Mouse (Mus musculus): ENCODE measurements around the gene Syngr4. TPM values are rescaled to one million over a fixed set of nuclear protein-coding genes. Genes with fewer than 3 reads are reported as not detected.

Syngr4 gene
- polyA plus RNA-seq, 1 experiment from 2014 or later = 1.9 TPM

DNA sequence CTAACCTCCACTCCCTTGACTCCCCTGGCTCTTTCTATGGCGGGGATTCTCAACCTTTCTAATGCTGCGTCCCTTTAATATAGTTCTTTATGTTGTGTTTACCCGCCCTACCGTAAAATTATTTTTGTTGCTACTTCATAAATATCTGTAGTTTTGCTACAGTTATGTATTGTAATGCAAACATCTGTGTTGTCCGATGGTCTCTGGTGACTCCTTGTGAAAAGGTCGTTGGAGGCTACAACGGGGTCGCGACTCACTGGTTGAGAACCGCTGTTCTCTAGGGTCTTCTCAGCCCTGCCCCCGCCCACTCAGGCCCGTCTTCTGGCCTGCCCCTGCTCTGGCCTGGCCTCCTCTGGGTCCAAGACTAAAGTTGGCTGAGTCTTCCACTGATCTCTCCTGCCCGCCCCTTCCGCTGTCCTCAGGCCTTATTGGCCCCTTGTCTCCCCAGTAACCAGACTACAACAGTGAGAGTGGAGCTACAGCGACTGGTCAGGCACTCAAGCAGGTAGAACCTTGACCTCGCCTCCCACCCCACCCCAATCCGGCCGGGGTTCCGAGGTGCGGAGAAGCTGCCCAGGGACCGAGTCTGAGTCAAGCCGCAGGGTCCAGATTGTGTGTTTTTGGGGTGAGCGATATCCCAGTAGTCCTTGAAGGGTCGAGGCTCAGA, 27.4 kb upstream of the Syngr4 start, which contains the start of gene Ccdc114:
Ccdc114 (plus strand) TSS at position 311 of the 667 bp plus-strand sequence.
- H3K27me3 ChIP-seq (ENCODE audit: control insufficient read depth, insufficient read depth, low read depth, low read length) = peaks cover 4% of the 10 kb centered on the region
- H3K9me3 ChIP-seq (ENCODE audit: control insufficient read depth, low read length) = no peaks in the 10 kb centered on the region
- peak within 1 kb of the TSS; percentile 79 for H3K4me2 ChIP-seq (ENCODE audit: low read depth, low read length)
- WGBS = 8% methylated on average over 24 of the region's 24 CpGs
- H3K4me3 ChIP-seq (ENCODE audit: low read length) = peak within 1 kb of the TSS; percentile 50
- H3K4me1 ChIP-seq (replicated peaks; ENCODE audit: control insufficient read depth, insufficient read depth, low read length) = peaks cover 27% of the 10 kb centered on the region
- ATAC-seq (ENCODE audit: low read depth) = peak; percentile 64
- no peaks in the 10 kb centered on the region for H3K36me3 ChIP-seq (ENCODE audit: control insufficient read depth, insufficient read depth, low read length)
- peak within 1 kb of the TSS; percentile 65 for H3K9ac ChIP-seq (ENCODE audit: low read length)
- peak within 1 kb of the TSS; percentile 97 for H3K27ac ChIP-seq (ENCODE audit: low read length)

- under 1% methylated on average over 37 of the region's 37 CpGs for WGBS
- ATAC-seq (ENCODE audit: low read depth) = peak; percentile 91
- peak overlapping the region; percentile 79 for H3K4me2 ChIP-seq (ENCODE audit: low read depth, low read length)
- H3K36me3 ChIP-seq (ENCODE audit: control insufficient read depth, insufficient read depth, low read length) = no peaks in the 10 kb centered on the region; the same call in 1 of the 2 replicates
- no peaks in the 10 kb centered on the region for H3K9me3 ChIP-seq (ENCODE audit: control insufficient read depth, low read length)
- H3K27me3 ChIP-seq (ENCODE audit: control insufficient read depth, insufficient read depth, low read depth, low read length) = peaks cover 3% of the 10 kb centered on the region
- peak overlapping the region; percentile 50 for H3K4me3 ChIP-seq (ENCODE audit: low read length)
- peak overlapping the region; percentile 65 for H3K9ac ChIP-seq (ENCODE audit: low read length)
- H3K27ac ChIP-seq (ENCODE audit: low read length) = peak overlapping the region; percentile 97
- peaks cover 27% of the 10 kb centered on the region for H3K4me1 ChIP-seq (replicated peaks; ENCODE audit: control insufficient read depth, insufficient read depth, low read length)
These were observed 26.6 kb upstream of the Syngr4 start for GRCm38 (mm10) chr7:45922928-45923761.

DNA sequence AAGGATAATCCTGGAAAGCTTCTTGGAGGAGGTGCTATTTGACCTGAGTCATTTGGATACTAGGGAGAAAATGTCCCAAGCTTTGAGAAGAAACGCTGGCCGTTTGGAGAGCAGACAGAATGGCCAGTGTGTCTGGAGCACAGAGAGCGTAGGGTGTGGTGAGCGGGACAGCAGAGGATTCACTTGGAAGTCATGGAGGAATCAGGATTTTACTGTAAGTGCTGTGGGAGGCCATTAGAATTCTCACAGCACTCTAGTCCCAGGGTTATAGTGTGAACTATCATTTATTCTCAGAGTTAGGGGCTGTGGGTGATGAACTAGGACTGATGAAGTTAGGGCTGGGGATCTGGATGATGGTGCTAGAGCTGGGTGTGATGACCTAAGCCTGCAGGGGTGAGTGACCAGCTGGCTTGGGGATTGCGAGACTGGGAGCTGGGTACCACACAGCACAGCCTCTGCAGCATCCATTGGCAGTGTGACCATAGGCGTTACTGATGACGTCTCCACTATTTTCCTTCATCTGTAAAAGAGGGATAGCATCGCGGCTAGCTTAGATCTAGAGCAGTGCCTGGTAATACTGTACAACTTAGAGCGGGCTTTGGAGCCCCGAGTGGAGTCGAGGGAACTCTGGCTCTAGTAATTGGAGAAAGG, 25.6 kb upstream of the Syngr4 start:
- WGBS = 78% methylated on average over 12 of the region's 12 CpGs
- H3K27ac ChIP-seq (ENCODE audit: low read length) = peak overlapping the region; percentile 97
- peak overlapping the region; percentile 65 for H3K9ac ChIP-seq (ENCODE audit: low read length)
- peak overlapping the region; percentile 79 for H3K4me2 ChIP-seq (ENCODE audit: low read depth, low read length)
- peak overlapping the region; percentile 50; the same call in 1 of the 2 replicates for H3K4me3 ChIP-seq (ENCODE audit: low read length)
- no peaks in the 10 kb centered on the region; the same call in 1 of the 2 replicates for H3K36me3 ChIP-seq (ENCODE audit: control insufficient read depth, insufficient read depth, low read length)
- ATAC-seq (ENCODE audit: low read depth) = no peak
- no peaks in the 10 kb centered on the region for H3K27me3 ChIP-seq (ENCODE audit: control insufficient read depth, insufficient read depth, low read depth, low read length)
- peaks cover 38% of the 10 kb centered on the region for H3K4me1 ChIP-seq (replicated peaks; ENCODE audit: control insufficient read depth, insufficient read depth, low read length)
- no peaks in the 10 kb centered on the region for H3K9me3 ChIP-seq (ENCODE audit: control insufficient read depth, low read length)

GRCm38 (mm10) chr7:45921242-45921621, 24.7 kb upstream of the Syngr4 start, which contains the start of gene Emp3:
Gene Emp3 (minus strand): TSS chr7:45921404.
- no peaks in the 10 kb centered on the region for H3K27me3 ChIP-seq (ENCODE audit: control insufficient read depth, insufficient read depth, low read depth, low read length)
- 0 out of 2 replicates have a peak, but pooled peaks have one; percentile 6 for ATAC-seq (ENCODE audit: low read depth)
- H3K4me3 ChIP-seq (ENCODE audit: low read length) = peak within 1 kb of the TSS; percentile 58
- H3K9me3 ChIP-seq (ENCODE audit: control insufficient read depth, low read length) = no peaks in the 10 kb centered on the region
- peak within 1 kb of the TSS; percentile 97 for H3K27ac ChIP-seq (ENCODE audit: low read length)
- peaks cover 45% of the 10 kb centered on the region for H3K4me1 ChIP-seq (replicated peaks; ENCODE audit: control insufficient read depth, insufficient read depth, low read length)
- peak within 1 kb of the TSS; percentile 69 for H3K9ac ChIP-seq (ENCODE audit: low read length)
- H3K4me2 ChIP-seq (ENCODE audit: low read depth, low read length) = peak within 1 kb of the TSS; percentile 57
- 8% methylated on average over 9 of the region's 9 CpGs for WGBS
- no peaks in the 10 kb centered on the region; the same call in 1 of the 2 replicates for H3K36me3 ChIP-seq (ENCODE audit: control insufficient read depth, insufficient read depth, low read length)

DNA sequence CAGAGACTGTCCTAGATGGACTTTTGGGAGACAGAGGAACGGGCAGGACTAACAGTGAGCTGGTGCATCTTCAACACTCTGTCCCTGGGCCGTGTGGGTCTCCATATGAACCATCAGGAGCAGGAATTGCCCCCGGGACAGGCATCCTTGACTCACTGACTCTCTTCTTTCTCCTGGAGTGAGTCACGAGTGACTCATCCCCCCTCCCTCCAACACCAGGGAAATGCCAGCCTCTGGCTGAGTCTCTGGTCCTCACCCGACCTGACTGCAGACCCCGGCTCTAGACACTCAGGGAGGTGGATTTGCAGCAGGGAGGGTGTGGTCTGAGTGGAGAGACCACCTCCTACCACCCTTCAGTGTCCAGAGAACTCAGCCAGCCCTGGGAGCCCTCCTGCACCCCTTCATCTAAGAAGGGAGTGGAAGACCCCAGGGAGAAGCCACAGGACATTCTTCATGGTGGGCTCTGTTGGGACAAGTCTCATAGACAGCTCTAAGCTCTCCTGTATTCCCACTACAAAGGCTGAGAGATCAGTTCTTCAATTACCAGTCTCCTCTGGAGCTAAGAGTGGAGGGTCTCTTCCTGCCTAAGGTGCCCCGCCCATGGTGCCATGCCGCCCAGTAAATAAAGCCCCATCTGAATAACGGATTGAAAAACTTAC, 24.2 kb upstream of the Syngr4 start:
- Histone ChIP-seq H3K9me3 (ENCODE audit: control insufficient read depth, low read length) (no peaks in the 10 kb centered on the region), H3K27ac (ENCODE audit: low read length) (peak overlapping the region; percentile 90), H3K36me3 (ENCODE audit: control insufficient read depth, insufficient read depth, low read length) (no peaks in the 10 kb centered on the region; the same call in 1 of the 2 replicates), H3K4me1 (replicated peaks; ENCODE audit: control insufficient read depth, insufficient read depth, low read length) (peaks cover 50% of the 10 kb centered on the region), H3K4me3 (ENCODE audit: low read length) (peak overlapping the region; percentile 58), H3K9ac (ENCODE audit: low read length) (peak overlapping the region; percentile 69), H3K27me3 (ENCODE audit: control insufficient read depth, insufficient read depth, low read depth, low read length) (no peaks in the 10 kb centered on the region), H3K4me2 (ENCODE audit: low read depth, low read length) (peak overlapping the region; percentile 57)
- 21% methylated on average over 9 of the region's 9 CpGs for WGBS
- ATAC-seq (ENCODE audit: low read depth) = no peak

DNA sequence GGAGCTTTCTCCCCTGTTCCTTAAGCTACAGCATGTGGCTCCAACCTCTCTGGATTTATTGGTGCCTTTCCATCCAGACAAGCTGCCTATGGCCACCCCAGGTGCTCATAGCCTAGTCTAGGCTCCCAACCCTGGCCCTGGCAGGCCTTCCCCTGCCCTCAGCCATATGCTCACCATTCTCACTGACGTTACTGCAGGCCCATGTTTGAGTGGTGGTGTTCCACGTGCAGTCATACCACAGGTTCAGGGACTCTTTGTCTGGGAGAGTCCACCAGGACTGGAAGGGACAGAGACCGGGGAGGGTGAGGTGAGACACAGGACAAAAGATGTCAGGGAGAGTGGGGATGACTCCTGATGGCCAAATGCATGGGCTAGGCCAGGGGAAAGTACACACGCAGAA, 23.2 kb upstream of the Syngr4 start:
- 58% methylated on average over 4 of the region's 4 CpGs for WGBS
- H3K27ac ChIP-seq (ENCODE audit: low read length) = no peak overlapping the region; the same call in 1 of the 2 replicates
- no peaks in the 10 kb centered on the region for H3K9me3 ChIP-seq (ENCODE audit: control insufficient read depth, low read length)
- H3K36me3 ChIP-seq (ENCODE audit: control insufficient read depth, insufficient read depth, low read length) = no peaks in the 10 kb centered on the region; the same call in 1 of the 2 replicates
- H3K4me1 ChIP-seq (replicated peaks; ENCODE audit: control insufficient read depth, insufficient read depth, low read length) = peaks cover 50% of the 10 kb centered on the region
- peak overlapping the region; percentile 58 for H3K4me3 ChIP-seq (ENCODE audit: low read length)
- H3K4me2 ChIP-seq (ENCODE audit: low read depth, low read length) = peak overlapping the region; percentile 57
- H3K27me3 ChIP-seq (ENCODE audit: control insufficient read depth, insufficient read depth, low read depth, low read length) = no peaks in the 10 kb centered on the region
- no peak for ATAC-seq (ENCODE audit: low read depth)
- peak overlapping the region; percentile 69 for H3K9ac ChIP-seq (ENCODE audit: low read length)

DNA sequence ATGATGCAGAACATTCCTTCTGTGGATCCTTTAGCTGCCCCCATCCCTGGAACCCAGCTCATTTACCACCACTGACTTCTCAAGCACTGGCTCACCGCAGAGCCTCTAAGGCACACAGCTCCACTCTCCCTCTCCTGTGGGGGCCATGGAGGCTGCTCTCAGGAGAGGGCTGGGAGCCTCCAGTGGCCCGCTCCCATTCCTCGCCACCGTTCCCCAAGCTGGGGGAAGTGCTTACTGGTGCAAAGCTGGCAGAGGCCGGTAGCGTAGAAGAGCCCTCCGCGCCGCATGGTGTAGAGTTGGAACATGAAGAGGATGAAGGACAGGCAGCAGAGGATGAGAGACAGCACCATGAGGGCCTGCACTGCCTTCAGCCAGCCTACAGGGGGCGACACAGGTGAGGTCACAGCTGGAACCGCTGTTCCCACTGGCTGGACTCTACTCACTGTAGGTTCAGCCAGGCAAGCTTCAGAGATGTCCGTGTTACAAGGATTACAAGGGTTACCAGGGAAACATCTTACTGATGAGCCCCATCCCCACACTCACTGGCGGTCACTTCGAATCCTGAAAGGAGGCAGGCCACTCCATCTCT, 22.7 kb upstream of the Syngr4 start:
- no peaks in the 10 kb centered on the region for H3K9me3 ChIP-seq (ENCODE audit: control insufficient read depth, low read length)
- no peak overlapping the region; the same call in 1 of the 2 replicates for H3K27ac ChIP-seq (ENCODE audit: low read length)
- H3K9ac ChIP-seq (ENCODE audit: low read length) = no peak overlapping the region
- H3K4me2 ChIP-seq (ENCODE audit: low read depth, low read length) = no peak overlapping the region; the same call in 1 of the 2 replicates
- H3K27me3 ChIP-seq (ENCODE audit: control insufficient read depth, insufficient read depth, low read depth, low read length) = no peaks in the 10 kb centered on the region
- peaks cover 50% of the 10 kb centered on the region for H3K4me1 ChIP-seq (replicated peaks; ENCODE audit: control insufficient read depth, insufficient read depth, low read length)
- H3K36me3 ChIP-seq (ENCODE audit: control insufficient read depth, insufficient read depth, low read length) = no peaks in the 10 kb centered on the region; the same call in 1 of the 2 replicates
- no peak for ATAC-seq (ENCODE audit: low read depth)
- WGBS = 60% methylated on average over 14 of the region's 14 CpGs
- H3K4me3 ChIP-seq (ENCODE audit: low read length) = no peak overlapping the region

- peaks cover 50% of the 10 kb centered on the region for H3K4me1 ChIP-seq (replicated peaks; ENCODE audit: control insufficient read depth, insufficient read depth, low read length)
- WGBS = 81% methylated on average over 15 of the region's 15 CpGs
- H3K36me3 ChIP-seq (ENCODE audit: control insufficient read depth, insufficient read depth, low read length) = no peaks in the 10 kb centered on the region; the same call in 1 of the 2 replicates
- no peaks in the 10 kb centered on the region for H3K27me3 ChIP-seq (ENCODE audit: control insufficient read depth, insufficient read depth, low read depth, low read length)
- H3K4me3 ChIP-seq (ENCODE audit: low read length) = no peak overlapping the region
- ATAC-seq (ENCODE audit: low read depth) = no peak
- no peak overlapping the region for H3K4me2 ChIP-seq (ENCODE audit: low read depth, low read length)
- no peak overlapping the region; the same call in 1 of the 2 replicates for H3K9ac ChIP-seq (ENCODE audit: low read length)
- peak overlapping the region; percentile 78 for H3K27ac ChIP-seq (ENCODE audit: low read length)
- H3K9me3 ChIP-seq (ENCODE audit: control insufficient read depth, low read length) = no peaks in the 10 kb centered on the region
These were observed 21.4 kb upstream of the Syngr4 start for GRCm38 (mm10) chr7:45917926-45918325.
